Mouse (Mus musculus) retina, adult 2 months (tissue): ENCODE data around the gene Rnf181.

Source experiments
- DNase-seq: peaks from one replicate; pipeline ENCODE4 v3.0.0-alpha.2; 2012; ENCODE audit warnings: low read depth, low spot score

Rnf181 gene

DNA sequence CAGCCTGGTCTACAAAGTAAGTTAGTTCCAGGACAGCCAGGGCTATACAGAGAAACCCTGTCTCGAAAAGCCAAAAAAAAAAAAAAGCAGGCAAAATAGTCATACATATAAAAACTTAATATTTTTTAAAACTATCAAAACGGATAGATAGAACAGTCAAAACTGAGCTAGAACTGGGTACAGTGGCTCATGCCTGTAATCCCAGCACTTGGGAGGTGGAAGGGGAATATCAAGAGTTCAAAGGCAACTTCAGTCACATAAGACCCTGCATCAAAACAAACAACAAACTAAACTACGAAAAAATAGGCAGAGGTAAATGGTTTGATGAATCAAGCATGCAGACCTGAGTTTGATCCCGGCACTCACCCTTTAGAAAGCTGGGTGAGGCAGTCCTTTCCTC, 36.6 kb downstream of the Rnf181 start:
- DNase-seq = no peak

DNA sequence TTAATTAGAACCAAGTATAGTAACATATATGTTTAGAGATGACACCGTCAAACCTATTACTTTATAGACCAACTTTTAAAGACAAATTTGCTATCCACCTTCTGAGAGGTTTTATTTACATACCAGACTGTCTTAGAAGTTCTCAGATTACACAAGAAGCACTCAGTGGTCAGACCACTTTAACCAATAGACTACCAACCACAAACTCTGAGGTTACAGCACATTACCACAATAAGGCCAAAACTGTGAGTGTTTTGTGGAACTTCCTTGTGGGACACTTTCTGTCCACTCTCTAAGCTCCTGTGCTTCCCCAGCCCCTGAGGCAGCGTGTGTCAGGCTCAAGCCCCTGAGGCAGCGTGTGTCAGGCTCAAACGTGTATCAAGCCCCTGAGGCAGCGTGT, 37.7 kb downstream of the Rnf181 start:
- no peak for DNase-seq

DNA sequence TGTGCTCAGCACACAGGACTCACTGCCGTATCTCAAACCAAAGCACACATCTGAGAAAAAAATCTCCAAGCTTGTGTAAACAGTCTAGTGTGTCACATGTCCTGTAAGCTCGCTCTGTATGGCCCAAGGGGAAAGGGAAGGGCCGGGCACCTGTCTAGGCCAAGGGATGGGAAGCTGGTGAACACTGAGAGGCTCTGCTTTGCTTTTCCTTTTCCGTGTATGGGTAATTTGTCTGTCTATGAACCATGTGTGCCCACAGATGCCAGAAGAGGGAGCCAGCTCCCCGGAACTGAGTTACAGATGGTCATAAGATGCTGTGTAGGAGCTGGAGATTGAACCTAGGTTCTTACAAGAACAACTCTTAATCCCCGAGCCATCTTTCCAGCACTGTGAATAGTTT, 40.5 kb downstream of the Rnf181 start:
- no peak for DNase-seq

DNA sequence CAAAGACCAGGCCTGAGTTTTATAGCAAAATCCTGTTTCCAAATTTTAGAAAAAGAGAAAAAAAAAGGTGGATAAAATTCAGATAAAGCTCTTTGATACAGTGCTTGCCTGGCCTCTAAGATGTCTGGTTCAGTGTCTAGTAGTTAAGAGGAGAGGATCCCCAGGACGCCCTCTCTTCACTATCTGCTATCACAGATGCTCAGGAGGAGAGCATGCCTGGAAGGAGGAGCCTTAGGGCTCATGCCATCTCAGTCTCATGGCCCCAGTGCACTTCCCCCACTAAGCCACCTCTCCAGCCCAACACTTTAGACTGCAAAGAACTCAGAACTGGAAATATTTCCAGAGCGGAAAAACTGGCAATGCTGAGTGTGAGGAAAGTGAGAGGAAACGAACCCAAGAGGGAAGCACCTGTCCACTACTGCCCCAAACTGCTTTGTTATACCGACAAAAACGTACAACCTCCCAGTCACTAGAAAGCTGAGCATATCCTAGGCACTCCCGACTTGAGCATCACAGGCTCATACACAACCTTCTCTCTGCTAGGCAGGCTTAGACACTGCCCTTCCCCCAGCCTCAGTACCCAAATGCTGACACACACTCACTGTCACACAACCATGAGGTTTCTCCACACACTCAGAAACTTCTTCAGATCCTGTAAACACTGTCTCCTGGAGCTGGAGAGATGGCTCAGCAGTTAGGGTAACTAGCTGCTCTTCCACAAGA, 42.8 kb downstream of the Rnf181 start:
- no peak for DNase-seq

DNA sequence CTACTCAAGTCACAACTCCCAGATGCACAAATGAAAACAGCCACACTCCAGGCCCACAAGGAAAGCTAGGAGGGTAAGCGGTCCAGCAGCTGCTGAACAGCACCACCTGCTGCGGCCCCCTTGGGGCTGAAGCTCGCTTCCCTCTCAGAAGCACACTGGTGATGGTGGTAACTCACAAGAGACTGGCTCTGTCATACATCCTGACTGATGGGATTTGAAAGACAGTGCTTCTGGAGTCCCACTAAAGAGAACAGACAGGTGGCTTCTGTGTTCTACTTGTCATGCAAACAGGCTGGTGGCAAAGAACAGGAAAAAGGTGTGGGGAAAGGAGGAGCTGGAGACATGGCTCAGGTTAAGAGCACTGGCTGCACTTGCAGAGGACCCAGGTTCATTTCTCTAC, 43.8 kb downstream of the Rnf181 start:
- DNase-seq = no peak

DNA sequence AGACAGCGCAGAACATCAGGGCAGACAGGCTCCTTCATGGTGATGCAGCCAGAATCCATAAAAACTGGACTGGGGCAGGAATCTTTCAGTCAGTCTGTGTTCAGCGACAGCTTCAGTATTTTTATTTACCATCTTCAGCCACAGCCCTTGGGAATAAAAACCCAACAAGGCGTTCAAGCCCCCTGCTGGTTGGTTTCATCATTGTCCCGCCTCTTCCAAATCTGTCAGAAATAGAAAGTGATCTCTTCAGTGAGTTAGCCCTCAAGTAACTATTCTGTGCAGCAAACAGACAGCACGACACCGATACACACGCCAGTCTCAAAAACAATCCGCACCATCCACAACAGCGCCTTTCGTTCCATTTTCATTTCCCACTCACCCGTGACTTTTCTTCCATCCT, 47.7 kb downstream of the Rnf181 start:
- DNase-seq = no peak

DNA sequence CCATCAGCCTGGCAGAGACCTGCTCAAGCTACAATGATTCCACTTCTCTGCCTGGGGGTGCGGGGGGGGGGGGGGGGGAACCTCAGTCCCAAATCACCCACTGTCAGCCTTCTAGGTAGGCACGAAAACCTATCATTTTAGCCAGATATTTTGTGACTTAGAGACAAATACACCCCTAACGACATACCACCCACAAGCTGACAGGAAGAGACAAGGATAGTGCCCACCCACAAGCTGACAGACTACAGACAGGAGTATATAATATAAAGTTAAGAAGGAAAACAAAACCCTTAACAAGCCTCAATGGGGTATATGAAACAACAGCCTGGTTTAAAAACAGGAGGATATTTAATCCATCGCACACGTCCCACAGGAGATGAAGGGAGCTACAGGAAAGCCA, 48.3 kb downstream of the Rnf181 start:
- DNase-seq = no peak

DNA sequence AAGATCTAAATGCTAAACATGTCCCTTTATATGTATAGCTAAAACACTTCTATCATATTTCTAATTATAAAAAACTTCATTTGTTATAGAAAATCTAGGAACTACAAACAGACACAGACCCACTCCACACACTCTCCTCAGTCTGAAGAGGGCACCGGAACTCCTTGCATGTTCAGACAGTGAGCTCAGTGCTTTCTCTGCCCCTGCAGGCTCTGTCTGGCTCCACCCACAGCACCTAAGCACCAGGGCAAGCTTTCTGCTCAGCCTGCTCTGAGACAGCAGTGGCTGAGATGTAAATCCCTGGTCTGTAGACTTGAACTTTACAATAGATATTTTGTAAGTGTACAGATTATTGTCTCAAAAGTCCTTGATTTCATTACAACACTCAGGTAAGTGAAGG, 50.7 kb downstream of the Rnf181 start:
- no peak for DNase-seq

DNA sequence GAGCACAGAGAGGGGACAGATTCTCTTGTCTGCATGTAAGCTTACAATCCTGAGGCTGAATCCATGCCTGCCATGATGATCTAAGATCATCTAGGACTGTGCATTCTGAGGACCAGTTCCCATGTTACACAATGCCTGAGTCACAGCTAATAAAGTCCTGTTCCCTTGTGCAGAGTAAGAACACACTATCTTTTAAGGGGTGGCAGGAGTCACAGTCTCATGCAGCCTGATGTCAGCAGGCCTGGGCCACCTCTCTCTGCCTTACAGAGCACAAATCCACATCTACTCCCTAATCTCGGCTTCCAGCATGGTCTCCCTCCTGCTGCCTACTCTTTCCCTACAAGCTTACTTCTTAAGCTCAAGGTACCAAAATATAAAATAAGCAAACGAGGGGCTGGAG, 51.4 kb downstream of the Rnf181 start:
- no peak for DNase-seq

DNA sequence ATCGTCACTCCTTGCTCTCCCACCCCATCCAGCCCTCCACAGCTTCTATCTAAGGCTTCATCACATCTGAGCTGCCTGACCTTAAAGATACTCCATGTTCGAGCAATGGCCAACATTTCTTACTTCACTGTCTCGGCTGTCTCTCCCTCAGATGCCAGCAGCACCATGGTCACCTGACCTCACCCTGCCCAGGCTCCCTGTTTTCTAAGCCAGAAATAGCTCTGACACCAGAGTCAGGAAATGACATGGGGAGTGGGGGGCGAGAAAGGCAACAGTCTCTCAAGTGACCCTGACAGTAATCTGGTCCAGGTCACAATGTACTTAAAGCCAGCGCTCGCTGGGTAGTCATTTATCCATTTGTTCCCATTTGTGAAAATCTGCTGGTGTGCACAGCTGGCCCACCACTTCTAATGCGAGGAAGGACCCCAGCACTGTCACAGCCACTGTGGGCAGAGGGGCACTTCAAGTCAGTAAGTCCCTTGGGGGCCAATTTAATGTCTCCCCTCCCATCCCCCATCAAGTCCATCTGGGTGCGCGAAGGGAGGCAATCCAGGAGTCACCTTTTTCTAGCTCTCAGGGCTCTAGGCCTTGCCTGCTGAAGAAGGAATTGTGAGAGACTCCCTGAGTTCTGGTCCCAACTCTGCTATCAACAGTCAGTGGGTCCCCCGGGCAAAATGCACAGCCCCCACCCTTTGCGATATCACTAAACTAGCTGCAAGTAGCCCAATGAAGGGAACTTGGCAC, 53.5 kb downstream of the Rnf181 start:
- DNase-seq = no peak

DNA sequence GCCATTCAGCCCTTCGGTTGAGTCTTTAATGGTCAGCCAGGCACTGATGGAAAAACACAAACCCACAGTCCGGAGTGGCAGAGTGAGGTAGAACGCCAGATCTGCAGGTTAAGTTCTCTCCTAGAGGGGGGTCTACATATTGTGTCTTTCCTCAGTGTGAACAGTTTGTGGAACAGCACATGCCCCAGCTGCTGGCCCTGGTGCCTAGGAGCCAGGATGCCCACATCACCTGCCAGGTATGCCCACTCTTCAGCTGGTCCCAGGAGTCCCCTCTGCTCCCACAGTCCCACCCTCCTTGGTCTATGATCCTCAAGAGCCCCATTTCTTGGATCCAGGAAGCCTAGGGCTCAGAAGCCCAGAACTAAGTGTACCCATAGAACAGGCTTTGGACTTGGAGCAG, 54.6 kb downstream of the Rnf181 start:
- no peak for DNase-seq
